Mouse (Mus musculus) testis, adult 2 months (tissue): Measurements from ENCODE around the gene Npas1.

Experiments used
- CTCF ChIP-seq: fragments of 200-500 bp; IDR thresholded peaks from 2 replicates; pipeline ENCODE4 v1.5.1; 2012; ENCODE audit warnings: low read depth, mild to moderate bottlenecking, inconsistent platforms, low read length, moderate library complexity; ENCODE audit not compliant: control insufficient read depth, insufficient read depth, insufficient replicate concordance
- POLR2A ChIP-seq: fragments of 200-500 bp; IDR thresholded peaks from 2 replicates; pipeline ENCODE4 v1.6.1; 2012; ENCODE audit warnings: low read depth, mild to moderate bottlenecking, inconsistent platforms, low read length, moderate library complexity; ENCODE audit not compliant: control insufficient read depth

DNA sequence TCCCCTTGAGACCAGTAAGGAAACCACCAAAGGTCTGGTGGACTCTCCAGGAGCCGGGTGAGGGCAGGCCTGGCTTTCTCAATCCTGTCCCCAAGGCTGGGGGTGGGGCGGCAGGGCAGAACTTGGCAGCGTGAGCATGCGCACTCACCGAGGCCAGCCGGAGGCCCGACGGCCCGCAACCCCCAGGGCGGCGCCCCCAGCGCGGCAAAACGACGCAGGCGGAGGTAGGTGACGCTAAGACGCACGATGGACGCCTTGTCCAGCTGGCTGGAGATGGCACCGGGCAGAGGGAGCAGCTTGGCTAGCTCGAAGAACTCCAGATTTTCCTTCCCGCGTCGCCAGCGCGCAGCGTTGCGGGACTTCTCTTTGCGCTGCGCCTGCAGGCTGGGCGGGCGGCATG is 3.1 kb downstream of the Npas1 start:
- TF ChIP-seq CTCF (no peak), POLR2A (no peak)
